Comparison of ENCODE assay signal across 8 mouse cellular contexts in the genomic region with DNA sequence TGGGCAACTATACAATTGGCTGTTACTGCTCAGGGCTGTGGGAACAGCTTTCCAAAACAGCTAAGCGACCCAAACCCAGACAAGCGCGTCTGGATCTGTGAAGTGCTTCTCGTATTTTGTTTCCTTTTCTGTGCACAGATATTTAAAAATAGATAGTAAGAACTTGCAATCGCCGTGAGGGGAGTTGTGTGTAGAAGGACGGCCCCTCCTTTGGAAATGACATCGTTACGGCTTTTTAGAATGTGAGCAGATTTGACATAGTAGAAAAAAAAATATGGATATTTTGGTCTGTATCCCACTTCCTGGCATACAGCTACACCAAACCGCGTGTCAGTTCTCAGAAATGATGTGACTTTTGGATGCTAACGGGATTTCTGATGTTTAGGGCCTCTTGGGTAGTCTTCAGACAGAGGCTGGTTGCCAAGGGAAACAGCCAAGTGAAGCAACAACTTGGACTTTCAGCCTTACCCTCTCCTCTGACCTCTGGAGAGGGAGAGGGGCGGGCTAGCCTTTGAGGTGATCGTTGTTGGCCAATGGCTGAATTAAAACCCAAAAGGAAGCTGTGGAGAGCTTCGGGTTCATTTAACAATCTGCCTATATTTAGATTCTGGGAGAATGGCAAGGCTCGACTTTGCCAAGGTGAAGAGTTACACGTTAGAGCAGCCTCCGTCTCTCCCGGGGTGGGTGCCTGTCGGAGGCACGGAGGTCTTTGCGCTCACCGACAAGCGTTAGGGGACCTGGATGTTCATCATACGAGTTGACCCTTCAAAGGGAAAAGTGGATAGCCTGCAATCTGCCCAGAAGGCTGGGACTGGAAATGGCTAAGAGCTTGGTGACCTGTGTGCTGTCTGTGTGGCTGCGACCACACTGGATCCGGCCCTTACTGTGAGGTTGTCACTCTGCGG. TPM values are rescaled to one million over a fixed set of nuclear protein-coding genes. Genes with fewer than 3 reads are reported as not detected.
A peak's percentile ranks its signal among the peaks of the same experiment; 100 is the strongest.
DNase-seq lines count a peak whose midpoint lies in the region; ATAC-seq and TF ChIP-seq lines count a peak whose summit lies in the region.

No protein-coding gene starts in this region.

- TF ChIP-seq CTCF in bone marrow, adult 2 months (IDR thresholded peaks at IDR 0.05; ENCODE audit: control insufficient read depth, insufficient read depth, low read length) = no peak
- no peak for TF ChIP-seq CTCF in liver, postnatal 0 days (IDR thresholded peaks at IDR 0.05; ENCODE audit: low read depth)

- no peaks in the 10 kb centered on the region for H3K27me3 ChIP-seq in intestine, embryonic 16.5 days (replicated peaks; ENCODE audit: control insufficient read depth, insufficient read depth, low read length)
- H3K27me3 ChIP-seq in liver, postnatal 0 days (ENCODE audit: insufficient read depth, low read length) = no peaks in the 10 kb centered on the region
- no peaks in the 10 kb centered on the region for H3K27me3 ChIP-seq in stomach, embryonic 16.5 days (ENCODE audit: control insufficient read depth, insufficient read depth, low read length)

- peak; percentile 29 for ATAC-seq in intestine, embryonic 16.5 days
- ATAC-seq in liver, postnatal 0 days = peak; percentile 76
- ATAC-seq in stomach, embryonic 16.5 days (ENCODE audit: insufficient read depth, low FRiP score) = no peak

- no peak for TF ChIP-seq EP300 in liver, postnatal 0 days (IDR thresholded peaks at IDR 0.05; ENCODE audit: low read depth)

- no peak for TF ChIP-seq POLR2A in bone marrow, adult 2 months (IDR thresholded peaks at IDR 0.05; ENCODE audit: borderline replicate concordance, control insufficient read depth, low read depth, low read length)

- peak overlapping the region; percentile 45 for H3K4me2 ChIP-seq in intestine, embryonic 16.5 days (ENCODE audit: low read depth, low read length)
- H3K4me2 ChIP-seq in liver, postnatal 0 days (ENCODE audit: low read depth, low read length) = peak overlapping the region; percentile 65
- peak overlapping the region; percentile 39 for H3K4me2 ChIP-seq in stomach, embryonic 16.5 days (ENCODE audit: low read depth, low read length)

- 0 out of 2 replicates have a peak overlapping the region, but pooled peaks have one; percentile 33 for H3K9ac ChIP-seq in intestine, embryonic 16.5 days (ENCODE audit: low read depth, low read length)
- H3K9ac ChIP-seq in liver, postnatal 0 days (replicated peaks) = peak overlapping the region; percentile 48
- H3K9ac ChIP-seq in stomach, embryonic 16.5 days (ENCODE audit: low read length) = no peak overlapping the region

- no peak overlapping the region; the same call in 1 of the 2 replicates for H3K27ac ChIP-seq in bone marrow, adult 2 months (ENCODE audit: control insufficient read depth, insufficient read depth, low read depth, low read length, poor library complexity)
- peak overlapping the region; percentile 57 for H3K27ac ChIP-seq in intestine, embryonic 16.5 days (ENCODE audit: low read length)
- H3K27ac ChIP-seq in liver, postnatal 0 days (ENCODE audit: low read depth) = peak overlapping the region; percentile 90
- H3K27ac ChIP-seq in stomach, embryonic 16.5 days (ENCODE audit: low read length) = no peak overlapping the region

- peak; percentile 52 for DNase-seq in adrenal gland, adult 2 months
- DNase-seq in adrenal gland, adult 18-20 months (ENCODE audit: low spot score in 2 of 2) = no peak
- DNase-seq in heart, adult 18-20 months = peak; percentile 67
- DNase-seq in liver, postnatal 0 days = peak; percentile 67
- DNase-seq in cerebellum, adult 8-10 months = no peak

- H3K9me3 ChIP-seq in intestine, embryonic 16.5 days (ENCODE audit: control insufficient read depth, low read length) = no peaks in the 10 kb centered on the region
- no peaks in the 10 kb centered on the region for H3K9me3 ChIP-seq in liver, postnatal 0 days (ENCODE audit: low read length)
- no peaks in the 10 kb centered on the region for H3K9me3 ChIP-seq in stomach, embryonic 16.5 days (replicated peaks; ENCODE audit: control insufficient read depth, low read length)

- peaks cover 3% of the 10 kb centered on the region; the same call in 1 of the 2 replicates for H3K4me1 ChIP-seq in bone marrow, adult 2 months (ENCODE audit: control insufficient read depth, insufficient read depth, low read length)
- 0 out of 2 replicates have a peak, but pooled peaks cover 7% of the 10 kb centered on the region for H3K4me1 ChIP-seq in intestine, embryonic 16.5 days (ENCODE audit: control insufficient read depth, insufficient read depth, low read length)
- H3K4me1 ChIP-seq in liver, postnatal 0 days (ENCODE audit: insufficient read depth) = peaks cover 21% of the 10 kb centered on the region
- H3K4me1 ChIP-seq in stomach, embryonic 16.5 days (ENCODE audit: control insufficient read depth, insufficient read depth, low read length) = no peaks in the 10 kb centered on the region

- 54% methylated on average over 28 of the region's 28 CpGs for whole genome bisulfite sequencing in bone marrow, adult 2 months
- 59% methylated on average over 28 of the region's 28 CpGs for WGBS in intestine, embryonic 16.5 days
- 47% methylated on average over 28 of the region's 28 CpGs for whole genome bisulfite sequencing in liver, postnatal 0 days (ENCODE audit: insufficient replicate concordance)
- 60% methylated on average over 28 of the region's 28 CpGs for WGBS in stomach, embryonic 16.5 days

- no peaks in the 10 kb centered on the region for H3K36me3 ChIP-seq in intestine, embryonic 16.5 days (ENCODE audit: control insufficient read depth, insufficient read depth, low read length)
- no peaks in the 10 kb centered on the region for H3K36me3 ChIP-seq in liver, postnatal 0 days (replicated peaks; ENCODE audit: insufficient read depth, low read length)
- H3K36me3 ChIP-seq in stomach, embryonic 16.5 days (ENCODE audit: control insufficient read depth, insufficient read depth, low read length) = no peaks in the 10 kb centered on the region

- peak overlapping the region; percentile 8 for H3K4me3 ChIP-seq in bone marrow, adult 2 months (replicated peaks; ENCODE audit: control insufficient read depth, low read depth, low read length)
- peak overlapping the region; percentile 31; the same call in 1 of the 2 replicates for H3K4me3 ChIP-seq in intestine, embryonic 16.5 days (ENCODE audit: low read length)
- no peak overlapping the region for H3K4me3 ChIP-seq in liver, postnatal 0 days (ENCODE audit: low read depth, low read length)
- peak overlapping the region; percentile 25 for H3K4me3 ChIP-seq in stomach, embryonic 16.5 days (replicated peaks; ENCODE audit: low read length)

RNA-seq across cellular contexts. Expression of a gene that starts 7.2 kb away (rescaled TPM):
- total RNA-seq in adrenal gland, adult 2 months (2021) = not detected
- polyA plus RNA-seq in adrenal gland, adult 2 months (2012; rRNA removed) = not detected in 2 replicates
- total RNA-seq in adrenal gland, adult 18-20 months (2021) = not detected
- 28.2 TPM in 1 of 2 replicates, not detected in the other for polyA plus RNA-seq in bone marrow, adult 2 months (2011; ENCODE audit: insufficient read depth, insufficient read length, low replicate concordance, missing spikeins)
- total RNA-seq in heart, adult 18-20 months (2021) = not detected
- not detected in 2 replicates for polyA plus RNA-seq in intestine, embryonic 16.5 days (2015; fragmentation: Nextera tagmentation; extraction: Ambion mirVana)
- polyA plus RNA-seq in liver, postnatal 0 days (2015; fragmentation: Nextera tagmentation; extraction: Ambion mirVana) = not detected in 2 replicates
- polyA plus RNA-seq in stomach, embryonic 16.5 days (2015; fragmentation: Nextera tagmentation; extraction: Ambion mirVana) = 0.70 TPM in 1 of 2 replicates, not detected in the other

Comparison
In these comparisons a context has a peak if more than half of its experiments do, and no peak if none do; other contexts are left out.
1. DNase-seq: peak in adrenal gland, adult 2 months (single experiment), heart, adult 18-20 months (2 of 2) and liver, postnatal 0 days (single experiment); none in adrenal gland, adult 18-20 months (0 of 2) and cerebellum, adult 8-10 months (single experiment).
2. H3K27ac ChIP-seq: peak in intestine, embryonic 16.5 days (single experiment) and liver, postnatal 0 days (single experiment); none in bone marrow, adult 2 months (single experiment) and stomach, embryonic 16.5 days (single experiment).
3. Peak in every context shown above with its lines, with median percentiles within 50 percentile points of each other: H3K4me2 ChIP-seq.